Mouse (Mus musculus) embryonic fibroblast, embryonic 13.5 days (primary cell): ENCODE data around the gene Mrpl20. TPM values are rescaled to one million over a fixed set of nuclear protein-coding genes. Genes with fewer than 3 reads are reported as not detected.

Source experiments
- H3K27ac ChIP-seq: 2 replicates; pipeline ENCODE4 v1.5.1; 2012; ENCODE audit warnings: low read length, control low read depth, inconsistent platforms; ENCODE audit not compliant: insufficient read depth
- H3K4me1 ChIP-seq: 2 replicates; pipeline ENCODE4 v1.6.1; 2011; ENCODE audit warnings: low read length; ENCODE audit not compliant: control insufficient read depth, insufficient read depth
- H3K4me3 ChIP-seq: 2 replicates; pipeline ENCODE4 v1.5.1; 2011; ENCODE audit warnings: mild to moderate bottlenecking, control low read depth, low read length; ENCODE audit not compliant: insufficient read depth
- CTCF ChIP-seq: IDR thresholded peaks from 2 replicates; pipeline ENCODE4 v1.5.1; 2011; ENCODE audit warnings: mild to moderate bottlenecking, control low read depth, low read length, moderate library complexity, borderline replicate concordance; ENCODE audit not compliant: insufficient read depth
- POLR2A ChIP-seq: IDR thresholded peaks from 2 replicates; pipeline ENCODE4 v1.6.1; 2011; ENCODE audit warnings: low read depth, mild to moderate bottlenecking, control low read depth, low read length, moderate library complexity
- polyA plus RNA-seq: library from polyadenylated mRNA; stranded (reverse); fragments of >200 nt; gene quantifications from 2 replicates; pipeline ENCODE4 v1.2.4, GENCODE M21; 2011; ENCODE audit warnings: low read depth; ENCODE audit not compliant: missing spikeins, insufficient read length

Gene Mrpl20
- polyA plus RNA-seq, 1 experiment: 129 TPM

- Histone ChIP-seq H3K27ac (no peak overlapping the region), H3K4me1 (peaks cover 8% of the 10 kb centered on the region), H3K4me3 (no peak overlapping the region)
- TF ChIP-seq POLR2A: no peak
- no peak for TF ChIP-seq CTCF
Observed at GRCm38 (mm10) chr4:155771706-155772105, 31.0 kb upstream of the Mrpl20 start.

GRCm38 (mm10) chr4:155772786-155773185, 29.9 kb upstream of the Mrpl20 start:
- peaks cover 8% of the 10 kb centered on the region for H3K4me1 ChIP-seq
- H3K4me3 ChIP-seq: no peak overlapping the region
- no peak overlapping the region for H3K27ac ChIP-seq
- TF ChIP-seq POLR2A (no peak), CTCF (no peak)

GRCm38 (mm10) chr4:155773335-155774078, 29.2 kb upstream of the Mrpl20 start:
- Histone ChIP-seq H3K4me3 (no peak overlapping the region), H3K4me1 (peaks cover 8% of the 10 kb centered on the region), H3K27ac (no peak overlapping the region)
- TF ChIP-seq CTCF: no peak
- no peak for TF ChIP-seq POLR2A

- peak within 1 kb of the TSS; percentile 36 for H3K27ac ChIP-seq
- no peak for TF ChIP-seq CTCF
- peak; percentile 83 for TF ChIP-seq POLR2A
- no peak within 1 kb of the TSS for H3K4me3 ChIP-seq
- H3K4me1 ChIP-seq: peaks cover 8% of the 10 kb centered on the region
Observed at GRCm38 (mm10) chr4:155774280-155774754, 28.4 kb upstream of the Mrpl20 start, which contains the start of gene Vwa1. TSS of gene Vwa1 (minus strand) at chr4:155774698.

- H3K27ac ChIP-seq: peak overlapping the region; percentile 36
- H3K4me3 ChIP-seq: no peak overlapping the region
- peaks cover 8% of the 10 kb centered on the region for H3K4me1 ChIP-seq
- TF ChIP-seq CTCF (no peak), POLR2A (no peak)
Observed at GRCm38 (mm10) chr4:155774971-155775740, 27.5 kb upstream of the Mrpl20 start.

- H3K4me3 ChIP-seq: no peak overlapping the region
- no peak for TF ChIP-seq CTCF
- no peak for TF ChIP-seq POLR2A
- peak overlapping the region; percentile 36 for H3K27ac ChIP-seq
- peaks cover 8% of the 10 kb centered on the region for H3K4me1 ChIP-seq
Observed at GRCm38 (mm10) chr4:155775855-155776254, 26.8 kb upstream of the Mrpl20 start.

GRCm38 (mm10) chr4:155776704-155777335, 25.9 kb upstream of the Mrpl20 start:
- no peak for TF ChIP-seq POLR2A
- no peak for TF ChIP-seq CTCF
- H3K27ac ChIP-seq: no peak overlapping the region
- no peak overlapping the region for H3K4me3 ChIP-seq
- peaks cover 8% of the 10 kb centered on the region for H3K4me1 ChIP-seq

GRCm38 (mm10) chr4:155777816-155778215, 24.9 kb upstream of the Mrpl20 start:
- Histone ChIP-seq H3K27ac (no peak overlapping the region), H3K4me1 (peaks cover 8% of the 10 kb centered on the region), H3K4me3 (no peak overlapping the region)
- no peak for TF ChIP-seq POLR2A
- no peak for TF ChIP-seq CTCF

- H3K4me3 ChIP-seq: no peak overlapping the region
- no peak for TF ChIP-seq POLR2A
- no peak for TF ChIP-seq CTCF
Observed at GRCm38 (mm10) chr4:155779498-155779897, 23.2 kb upstream of the Mrpl20 start.

More at GRCm38 (mm10) chr4:155779498-155779897, 23.2 kb upstream of the Mrpl20 start:
- Histone ChIP-seq H3K4me1 (peaks cover 8% of the 10 kb centered on the region), H3K27ac (peak overlapping the region; percentile 68; the same call in 1 of the 2 replicates)
